Mouse (Mus musculus): ENCODE data around the gene Dnmt3b.

Gene Dnmt3b

DNA sequence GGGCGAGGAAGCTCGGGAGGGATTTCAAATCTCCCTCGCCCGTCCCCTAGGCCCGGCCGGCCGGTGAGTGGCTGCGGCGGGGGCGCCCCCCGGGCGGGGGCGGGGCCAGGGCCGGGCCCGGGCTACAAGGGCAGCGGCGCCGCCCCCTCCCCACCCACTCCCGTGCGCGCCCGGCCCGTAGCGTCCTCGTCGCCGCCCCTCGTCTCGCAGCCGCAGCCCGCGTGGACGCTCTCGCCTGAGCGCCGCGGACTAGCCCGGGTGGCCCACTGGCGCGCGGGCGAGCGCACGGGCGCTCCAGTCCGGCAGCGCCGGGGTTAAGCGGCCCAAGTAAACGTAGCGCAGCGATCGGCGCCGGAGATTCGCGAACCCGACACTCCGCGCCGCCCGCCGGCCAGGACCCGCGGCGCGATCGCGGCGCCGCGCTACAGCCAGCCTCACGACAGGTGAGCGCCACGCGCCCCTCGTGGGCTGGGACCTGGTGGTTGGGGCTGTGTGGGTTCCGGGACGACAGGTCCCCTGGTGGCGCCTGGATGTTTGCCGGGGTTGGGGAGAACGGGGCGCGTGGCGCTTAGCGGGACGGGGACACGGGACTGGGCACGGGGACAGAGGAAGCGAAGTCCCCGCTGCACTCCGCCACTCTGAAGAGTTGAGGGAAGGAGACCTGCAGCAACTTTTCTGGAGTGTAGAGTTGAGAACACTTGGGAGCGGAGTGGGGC is at the start of gene Dnmt3b:
Dnmt3b (plus strand) TSS at position 153 of the 716 bp plus-strand sequence.
- DNase-seq (ENCODE audit: low spot score): peak; percentile 75

DNA sequence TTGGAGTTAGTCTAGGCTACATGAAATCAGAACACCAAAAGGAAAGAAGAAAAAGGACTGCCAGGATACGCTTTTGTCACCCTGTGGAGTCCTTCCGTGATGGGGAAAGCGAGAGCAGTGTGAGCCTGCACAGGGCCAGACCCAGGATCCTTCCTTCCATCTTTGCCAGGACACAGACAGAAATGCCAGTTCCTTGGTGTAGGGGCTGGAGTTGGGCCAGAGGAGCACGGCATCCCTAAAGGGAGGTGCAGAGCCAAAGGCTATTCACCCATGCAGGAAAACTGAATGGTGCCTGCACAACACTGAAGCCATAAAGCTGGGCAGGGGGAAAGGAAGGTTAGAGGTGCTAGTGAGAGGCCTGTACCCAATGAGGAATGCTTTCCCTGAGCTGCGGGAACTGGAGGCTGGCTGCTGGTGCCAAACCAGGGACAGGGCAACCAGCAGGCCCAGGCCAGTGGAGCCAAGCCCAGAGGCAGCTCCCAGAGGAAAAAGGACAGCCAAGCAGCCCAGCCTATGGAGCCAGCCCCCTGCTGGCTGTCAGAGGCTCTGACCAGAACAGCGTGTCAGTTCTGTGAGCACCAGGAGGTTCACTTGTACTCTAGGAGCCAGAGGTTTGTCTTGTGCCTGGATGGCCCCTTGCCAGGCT is 49.1 kb upstream of the Dnmt3b start:
- DNase-seq (ENCODE audit: low spot score): peak; percentile 69

DNA sequence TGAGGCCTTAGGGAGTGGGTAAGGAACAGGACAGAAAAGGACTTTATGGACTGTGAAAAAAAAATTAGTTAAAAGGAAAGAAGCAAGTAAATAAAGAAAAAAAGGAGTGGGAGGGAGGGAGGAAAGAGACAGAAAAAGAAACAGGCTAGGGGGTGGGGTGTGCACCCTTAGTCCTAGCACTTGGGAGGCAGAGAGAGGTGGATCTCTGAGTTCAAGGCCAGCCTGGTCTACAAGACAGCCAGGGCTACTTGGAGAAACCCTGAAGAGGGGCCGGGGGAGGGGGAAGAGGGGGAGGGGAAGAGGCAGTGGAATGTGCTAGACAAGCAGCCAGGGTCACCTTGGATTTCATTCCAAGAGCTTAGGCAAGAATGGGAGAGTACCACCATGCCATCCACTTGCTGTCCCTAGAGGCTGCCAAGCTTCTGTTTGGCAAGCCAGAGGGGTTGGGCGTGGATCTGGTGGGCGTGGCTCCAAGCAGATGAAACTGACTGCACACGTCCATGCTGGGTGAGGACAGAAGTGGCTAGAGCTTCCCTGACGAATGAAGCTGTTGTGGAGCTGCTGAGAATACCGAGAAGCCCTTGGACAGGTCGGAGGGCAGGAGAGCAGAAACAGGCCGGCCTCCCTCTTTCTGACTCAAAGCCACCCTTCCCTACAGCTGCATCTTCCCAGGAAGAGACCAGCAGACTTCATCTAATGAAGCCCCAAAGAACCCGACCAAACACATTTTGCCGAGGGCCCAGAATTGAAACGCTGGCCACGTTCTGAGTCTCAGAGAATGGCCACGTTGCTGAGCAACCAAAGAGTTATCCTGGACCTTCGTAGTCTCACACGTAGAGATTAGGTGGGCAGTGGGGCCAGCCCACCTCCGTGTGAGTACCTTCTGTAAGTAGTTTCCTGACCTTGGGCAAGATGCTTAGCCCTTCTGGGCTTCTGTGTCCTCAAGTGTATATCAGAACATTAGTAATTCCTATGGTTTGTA is 48.3 kb upstream of the Dnmt3b start:
- peak; percentile 72 for DNase-seq (ENCODE audit: low spot score)

DNA sequence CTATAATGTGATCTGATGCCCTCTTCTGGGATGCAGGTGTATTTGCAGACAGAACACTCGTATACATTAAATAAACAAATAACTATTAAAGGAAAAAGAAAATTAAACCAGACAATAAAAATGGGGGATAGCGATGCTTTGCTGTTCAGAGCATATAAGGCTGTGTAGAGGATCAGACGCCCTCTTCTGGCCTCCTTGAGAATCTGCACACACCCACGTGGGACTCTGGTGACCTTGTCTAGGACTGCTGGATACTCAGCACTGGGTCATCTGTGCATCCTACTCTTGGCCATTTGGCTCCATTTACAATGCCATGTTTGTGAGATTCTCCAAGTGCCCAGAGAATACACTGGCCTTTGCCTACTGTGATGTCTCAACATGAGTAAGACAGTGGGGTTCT is 45.5 kb upstream of the Dnmt3b start:
- no peak for DNase-seq (ENCODE audit: low spot score)

DNA sequence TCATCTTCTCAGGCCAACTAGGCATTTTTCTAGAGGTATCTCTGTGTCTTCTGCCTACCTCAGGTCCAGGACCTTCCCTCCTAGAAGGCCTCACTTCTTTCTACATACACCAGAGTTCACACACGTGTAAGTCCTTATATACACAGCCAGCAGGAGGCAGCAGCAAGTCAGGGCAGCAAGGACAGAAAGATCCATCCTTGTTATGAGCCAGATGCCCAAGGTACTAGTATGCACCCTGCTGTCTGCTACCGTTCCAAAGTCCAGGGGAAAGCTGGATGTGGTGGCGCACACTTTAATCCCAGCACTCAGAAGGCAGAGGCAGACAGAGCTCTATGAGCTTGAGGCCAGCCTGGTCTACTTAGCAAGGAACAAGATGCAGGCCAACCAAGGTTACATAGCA is 42.8 kb upstream of the Dnmt3b start:
- no peak for DNase-seq (ENCODE audit: low spot score)

DNA sequence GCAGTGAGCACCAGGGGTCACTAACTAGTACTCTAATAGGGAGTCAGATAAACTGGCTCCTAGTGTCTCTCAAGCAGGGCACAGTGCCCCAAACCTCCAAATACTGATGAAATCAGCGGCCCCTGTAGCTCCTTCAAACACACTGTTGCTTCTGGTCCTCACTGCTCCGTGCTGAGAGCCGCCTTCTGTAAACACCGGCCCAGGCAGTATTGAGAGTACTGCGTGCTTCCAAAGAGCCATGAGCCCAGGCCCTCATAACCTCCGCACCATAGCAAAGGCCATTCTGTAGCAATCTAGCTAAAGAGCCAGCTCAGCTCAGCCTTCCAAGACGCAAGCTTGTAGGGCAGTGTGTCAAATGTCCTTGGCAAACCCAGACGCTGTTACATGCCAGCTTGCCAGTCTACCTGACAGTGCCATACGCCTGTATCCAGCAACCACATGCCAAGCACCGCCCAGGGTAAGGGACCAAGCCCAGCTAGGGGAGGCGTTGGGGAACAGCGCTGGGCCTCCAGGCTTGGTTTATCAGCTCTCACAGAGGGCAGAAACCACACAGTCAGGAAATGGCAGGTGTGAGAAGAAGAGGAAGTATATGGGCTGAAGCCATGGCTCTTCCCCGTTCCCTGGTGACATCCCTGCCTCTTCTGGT is 41.3 kb upstream of the Dnmt3b start:
- peak; percentile 49 for DNase-seq (ENCODE audit: low spot score)

DNA sequence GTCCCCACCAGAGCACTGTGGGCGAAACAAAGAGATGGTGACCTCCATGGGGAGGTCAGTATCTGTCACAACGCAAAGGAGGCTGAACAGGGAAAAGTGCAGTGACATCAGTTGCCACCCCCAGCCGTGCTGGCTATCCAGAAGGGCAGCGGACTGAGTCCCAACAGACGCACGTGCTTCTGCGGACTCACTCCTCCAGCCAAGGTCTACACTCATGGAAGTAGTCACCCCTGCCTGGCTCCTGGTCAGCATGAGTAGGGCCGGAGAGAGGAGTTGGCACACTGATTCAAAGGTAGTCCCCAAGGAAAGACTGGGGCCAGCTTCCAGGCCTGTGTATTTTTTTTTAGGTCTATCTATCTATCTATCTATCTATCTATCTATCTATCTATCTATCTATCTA is 40.2 kb upstream of the Dnmt3b start:
- DNase-seq (ENCODE audit: low spot score): peak; percentile 31

DNA sequence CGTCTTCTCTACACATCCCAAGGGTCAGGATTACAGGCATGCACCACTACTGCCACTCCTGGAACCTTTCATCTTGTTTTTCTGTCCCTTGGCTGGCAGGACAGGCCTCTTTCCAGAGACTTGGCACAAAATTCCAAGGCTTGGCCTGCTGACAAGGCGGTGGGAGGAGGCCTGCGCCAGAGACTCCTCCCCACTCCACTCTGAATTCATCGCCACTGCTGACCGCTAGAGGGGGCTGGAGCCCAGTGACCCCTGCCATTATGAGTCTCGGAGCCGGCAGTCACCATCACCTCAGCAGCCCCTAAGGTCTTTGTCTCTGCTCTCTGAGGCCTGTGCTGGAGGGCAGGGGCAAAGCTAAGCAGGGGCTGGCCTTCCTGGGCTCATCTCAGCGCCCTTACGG is 39.7 kb upstream of the Dnmt3b start:
- peak; percentile 91 for DNase-seq (ENCODE audit: low spot score)

DNA sequence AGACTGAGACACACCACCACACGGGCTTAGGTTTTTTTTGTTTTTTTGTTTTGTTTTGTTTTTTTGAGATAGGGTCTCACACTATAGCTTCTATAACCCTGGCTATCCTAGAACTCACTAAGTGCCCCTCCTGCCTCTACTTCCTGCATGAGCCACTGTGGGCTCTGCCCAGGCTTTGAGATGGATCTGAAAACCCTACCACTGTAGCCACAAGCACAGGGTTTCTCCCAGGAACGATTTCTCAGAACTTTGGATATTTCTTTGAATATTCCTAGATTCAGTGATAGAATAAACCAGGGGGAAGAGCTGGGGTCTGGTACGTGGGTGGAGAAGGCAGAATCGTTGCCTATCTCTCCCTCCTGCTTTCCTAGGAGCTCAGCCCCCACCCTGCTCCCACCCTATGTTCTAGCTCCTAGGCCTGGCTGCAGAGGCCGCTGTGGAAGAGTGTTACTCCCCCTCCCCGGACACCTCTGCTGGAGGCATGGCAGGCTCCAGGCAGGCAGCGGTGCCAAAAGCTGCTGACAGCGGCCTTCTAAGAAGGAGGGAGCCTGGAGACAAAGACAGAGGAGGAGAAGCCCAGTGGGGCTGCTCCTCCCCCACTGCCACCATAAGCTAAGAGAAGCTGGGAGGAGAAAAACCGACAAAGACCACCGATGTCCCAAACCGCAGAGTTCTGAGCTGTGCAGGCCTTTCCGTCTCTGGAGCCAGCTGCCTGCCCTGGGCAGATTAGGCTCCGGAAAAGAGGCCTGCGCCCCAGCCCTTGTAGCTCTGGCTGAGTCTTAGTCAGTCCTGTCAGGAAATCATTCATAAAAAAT is 38.6 kb upstream of the Dnmt3b start:
- peak; percentile 34 for DNase-seq (ENCODE audit: low spot score)

DNA sequence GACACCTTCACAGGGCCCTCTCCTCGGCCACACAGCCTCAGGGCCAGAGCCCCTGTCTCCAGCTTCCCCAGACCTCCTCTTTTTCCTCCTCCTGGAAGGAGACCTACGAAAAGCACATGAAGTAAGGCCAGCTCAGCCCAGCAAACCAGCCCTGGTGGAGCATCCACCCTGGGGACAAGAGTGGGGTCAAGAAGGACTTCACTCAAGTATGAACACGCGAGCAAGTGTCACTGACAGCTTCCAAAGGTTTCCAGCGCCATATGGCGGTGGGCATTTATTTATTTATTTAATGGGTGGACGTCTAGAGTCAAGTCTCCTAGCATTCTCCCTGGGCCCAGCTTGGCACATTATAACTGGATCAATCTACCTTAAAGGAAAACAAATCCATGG is 38.0 kb upstream of the Dnmt3b start:
- DNase-seq (ENCODE audit: low spot score): no peak

DNA sequence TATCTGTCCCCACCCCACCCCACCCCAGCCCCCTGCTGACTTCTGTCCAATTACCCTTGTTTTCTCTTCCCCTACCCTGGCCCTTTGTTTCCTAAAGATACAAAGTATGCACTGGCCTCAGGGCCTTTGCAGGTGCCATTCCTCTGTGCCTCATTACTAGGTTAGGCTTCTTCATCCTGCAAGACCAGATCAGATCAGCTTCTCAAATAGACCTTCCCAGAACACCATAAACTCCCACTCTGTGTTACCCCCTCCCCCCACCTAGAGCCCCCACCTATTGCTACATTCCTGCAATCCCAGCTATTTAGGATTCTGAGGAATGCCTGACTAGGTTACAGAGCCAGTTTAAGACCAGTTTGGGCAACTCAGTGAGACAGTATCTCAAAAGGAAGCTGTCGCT is 37.5 kb upstream of the Dnmt3b start:
- no peak for DNase-seq (ENCODE audit: low spot score)

DNA sequence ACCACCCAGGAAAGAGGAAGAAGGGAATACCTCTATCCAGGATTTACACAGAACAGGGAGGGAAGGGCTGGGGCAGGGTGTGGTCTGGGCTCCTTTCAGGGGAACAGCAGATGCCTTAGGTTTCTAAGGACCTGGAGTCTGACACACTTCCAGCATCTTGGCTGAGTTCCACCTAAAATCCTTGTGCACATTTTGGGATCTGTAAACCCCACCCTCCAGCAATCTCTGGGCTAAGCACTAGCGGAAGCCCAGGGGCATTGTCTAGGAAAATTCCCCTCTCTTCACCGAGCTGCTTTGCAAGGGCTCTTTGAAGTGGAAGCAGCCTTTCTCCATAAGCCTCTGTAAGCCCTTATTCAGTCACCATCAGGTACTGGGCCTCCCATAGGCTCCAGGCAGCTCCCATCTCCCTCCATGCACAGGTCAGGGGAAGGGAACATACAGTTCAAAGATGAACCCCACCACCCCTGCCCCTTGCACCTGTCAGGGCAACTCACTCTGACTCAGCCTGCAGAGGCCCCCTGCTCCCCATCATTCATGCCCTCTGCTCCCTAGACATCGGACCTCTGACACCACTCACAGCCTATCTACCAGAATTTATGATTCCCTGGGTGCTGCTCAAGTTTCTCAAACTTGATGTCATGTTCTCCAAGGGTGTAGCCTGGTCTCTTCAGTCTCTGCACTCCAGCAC is 36.5 kb upstream of the Dnmt3b start:
- DNase-seq (ENCODE audit: low spot score): no peak

DNA sequence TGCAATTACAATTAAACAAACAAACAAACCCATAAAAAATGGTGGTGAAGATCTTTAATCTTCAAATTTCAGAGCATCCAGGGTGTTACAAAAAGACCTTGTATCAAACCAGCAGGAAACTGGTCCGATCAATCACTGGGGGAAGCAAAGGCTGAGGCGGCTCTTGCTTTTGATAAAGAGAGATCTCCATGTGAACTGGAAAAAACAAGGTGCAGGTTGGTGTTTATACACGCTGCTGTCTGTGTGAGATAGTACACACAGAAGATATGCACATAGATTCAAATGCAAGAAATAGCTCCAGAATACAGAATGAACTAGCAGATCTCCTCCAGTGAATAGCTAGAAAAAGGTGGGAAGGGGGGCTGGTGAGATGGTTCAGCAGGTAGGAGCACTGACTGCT is 32.4 kb upstream of the Dnmt3b start:
- no peak for DNase-seq (ENCODE audit: low spot score)

DNA sequence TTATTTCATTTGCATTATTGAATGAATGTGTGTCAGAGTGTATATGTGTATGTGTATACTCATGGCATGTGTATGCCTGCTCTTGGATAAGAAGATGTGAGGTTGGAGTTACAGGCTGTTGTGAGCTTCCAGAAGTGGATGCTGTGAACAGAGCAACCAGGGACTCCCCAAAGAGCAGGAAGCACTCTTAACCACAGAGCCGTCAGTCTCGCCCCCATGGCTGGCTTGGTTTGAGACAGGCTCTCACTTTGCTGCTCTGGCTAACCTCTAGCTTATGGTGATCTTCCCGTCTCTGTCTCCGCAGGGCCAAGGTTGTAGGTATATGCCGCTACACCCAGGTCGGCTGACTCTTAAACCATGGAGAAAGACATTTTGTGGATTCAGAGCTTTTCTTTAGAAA is 30.8 kb upstream of the Dnmt3b start:
- DNase-seq (ENCODE audit: low spot score): no peak

DNA sequence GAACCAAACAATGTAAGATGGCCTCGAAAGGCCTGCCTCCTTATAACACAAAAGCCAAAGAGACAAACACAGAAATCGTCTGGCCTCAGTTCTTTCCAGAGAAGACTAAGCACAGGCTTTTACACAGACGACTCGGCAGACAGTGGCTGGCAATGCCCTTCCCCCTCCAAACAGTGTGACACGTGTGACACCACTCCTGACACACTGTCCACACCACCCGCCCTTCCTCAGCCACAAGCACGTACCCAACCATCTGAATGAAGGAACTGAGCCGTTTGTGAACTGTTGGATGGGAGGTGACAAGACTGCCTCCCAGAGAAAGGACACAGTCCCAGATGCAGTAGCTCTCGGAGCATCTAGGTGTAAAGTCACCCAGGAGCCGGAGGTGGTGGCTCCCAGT is 30.4 kb upstream of the Dnmt3b start:
- no peak for DNase-seq (ENCODE audit: low spot score)

DNA sequence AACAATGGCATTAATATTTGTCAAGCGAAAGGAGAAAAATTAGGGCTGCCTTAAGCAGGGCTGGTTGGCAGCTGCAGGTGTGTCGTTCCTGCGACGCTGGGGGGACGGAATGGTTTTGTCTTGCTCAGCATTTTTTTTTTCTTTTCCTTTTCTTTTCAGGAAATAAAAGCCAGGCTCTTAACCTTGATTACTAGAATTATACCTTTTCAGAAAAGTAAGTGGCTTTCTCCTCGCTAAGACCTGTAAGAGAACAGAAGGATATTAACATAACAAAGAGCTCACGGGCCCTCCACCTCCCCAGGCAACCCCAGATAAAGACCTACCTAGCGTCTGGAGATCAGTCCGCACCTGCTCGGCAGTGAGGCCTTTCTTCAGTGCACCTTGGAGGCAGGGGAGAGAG is 26.8 kb upstream of the Dnmt3b start:
- DNase-seq (ENCODE audit: low spot score): no peak

DNA sequence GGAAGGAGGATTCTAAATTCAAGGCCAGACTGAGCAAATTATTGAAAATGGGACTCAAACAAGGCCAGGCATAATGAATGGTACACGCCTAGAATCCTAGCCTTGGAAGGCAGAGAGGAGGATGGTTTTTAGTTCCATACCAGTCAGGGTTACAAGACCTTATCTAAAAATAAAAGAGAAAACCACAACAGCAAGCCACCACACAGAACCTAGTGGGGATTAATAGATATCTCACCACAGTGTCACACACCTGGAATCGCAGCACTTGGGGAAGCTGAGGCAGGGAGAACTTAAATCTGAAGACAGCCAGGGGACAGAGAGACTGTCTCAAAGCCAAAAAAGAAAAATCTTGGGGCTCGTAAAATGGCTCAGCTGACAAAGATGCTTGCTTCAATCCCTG is 18.3 kb upstream of the Dnmt3b start:
- DNase-seq (ENCODE audit: low spot score): no peak

DNA sequence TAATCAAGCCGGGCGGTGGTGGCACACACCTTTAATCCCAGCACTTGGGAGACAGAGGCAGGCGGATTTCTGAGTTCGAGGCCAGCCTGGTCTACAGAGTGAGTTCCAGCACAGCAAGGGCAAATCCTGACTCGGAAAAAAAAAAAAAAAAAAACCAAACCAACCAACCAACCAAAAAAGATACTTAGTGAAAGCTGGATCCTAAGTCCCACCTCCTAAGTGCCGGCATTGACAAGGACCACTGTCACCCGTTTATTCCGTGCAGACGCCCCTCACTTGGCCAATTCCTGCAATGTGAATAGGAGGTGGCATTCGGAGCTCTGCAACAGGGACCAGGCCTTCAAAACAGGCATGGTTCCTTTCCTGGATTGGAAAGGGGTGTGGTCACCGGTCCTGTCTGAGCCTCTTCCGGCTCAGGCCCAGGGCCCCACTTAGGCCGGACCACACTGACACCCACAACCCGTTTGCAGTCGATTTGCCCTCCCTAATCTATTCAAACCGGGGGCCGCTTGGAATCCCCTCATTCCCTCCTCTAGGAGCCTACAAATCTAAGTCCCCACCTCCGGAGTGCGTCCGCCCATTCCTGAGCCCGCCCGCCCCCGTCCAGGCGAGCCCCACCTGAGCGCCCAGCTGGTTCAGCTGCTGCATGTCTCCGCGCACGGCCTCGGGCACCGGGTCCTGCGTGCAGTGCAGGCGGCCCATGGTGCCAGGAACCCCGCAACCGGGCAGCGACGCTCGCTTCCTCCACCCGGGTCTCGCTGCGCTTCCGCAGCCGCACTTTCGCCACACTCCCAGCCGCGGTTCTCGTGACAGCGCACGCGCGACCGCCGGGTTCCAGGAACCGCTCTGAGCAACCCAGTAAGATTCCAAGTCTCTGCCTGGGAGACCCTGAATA is 17.0 kb upstream of the Dnmt3b start, which contains the start of gene Commd7:
Commd7 (minus strand) TSS at position 806 of the 895 bp plus-strand sequence.
- DNase-seq (ENCODE audit: low spot score): peak; percentile 92

DNA sequence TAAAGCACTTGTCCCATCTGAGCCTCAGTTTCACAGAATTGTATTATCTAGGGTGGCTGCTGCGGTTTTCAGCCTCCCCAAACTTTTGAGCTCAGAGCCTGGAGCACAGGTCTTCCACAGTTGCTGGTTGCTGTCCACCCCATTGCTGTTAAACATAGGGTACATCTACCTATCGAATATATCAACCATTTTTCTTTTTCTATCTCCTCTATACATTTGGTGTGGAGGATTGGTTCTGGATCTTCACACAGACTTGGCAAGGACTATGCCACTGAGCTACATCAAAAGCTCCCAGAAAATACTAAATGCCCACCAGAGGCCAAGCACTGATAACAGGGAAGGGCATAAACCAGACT is 16.4 kb upstream of the Dnmt3b start:
- no peak for DNase-seq (ENCODE audit: low spot score)

DNA sequence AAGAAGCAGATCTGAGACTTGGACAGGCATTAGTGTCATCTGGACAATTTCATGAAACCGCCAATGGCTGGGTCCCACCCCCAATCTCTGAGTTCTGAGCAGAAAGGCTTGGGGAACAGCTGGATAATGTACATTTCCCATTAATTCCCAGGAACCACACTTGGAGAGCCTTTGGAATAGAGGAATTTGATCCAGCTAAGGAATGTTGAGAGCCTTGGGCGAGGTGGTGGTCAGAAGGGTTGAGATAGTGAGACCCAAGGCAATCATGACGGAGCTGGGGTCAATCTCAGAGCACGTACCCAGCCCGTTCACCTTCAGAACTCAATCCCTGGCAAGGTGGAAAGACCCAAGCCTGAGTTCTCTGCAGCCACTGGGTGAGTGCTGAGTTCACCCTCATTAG is 16.0 kb upstream of the Dnmt3b start:
- no peak for DNase-seq (ENCODE audit: low spot score)
